Mouse (Mus musculus) forebrain, embryonic 16.5 days (tissue): ENCODE results near the gene Acox1. TPM values are rescaled to one million over a fixed set of nuclear protein-coding genes. Genes with fewer than 3 reads are reported as not detected.

Experiments used
- ATAC-seq: fragments of 200-750 bp; cut with Nextera tagmentation; 2 replicates; pipeline ENCODE4 v1.8.0; 2017; ENCODE audit warnings: mild to moderate bottlenecking, moderate library complexity
- H3K27ac ChIP-seq: fragments of 300-500 bp; sonication (generic); 2 replicates; pipeline ENCODE4 v1.5.1; 2014; ENCODE audit warnings: low read length, control low read depth
- H3K27me3 ChIP-seq: fragments of 300-500 bp; sonication (generic); replicated peaks from 2 replicates; pipeline ENCODE4 v1.6.1; 2014; ENCODE audit warnings: low read length; ENCODE audit not compliant: control insufficient read depth, insufficient read depth
- H3K36me3 ChIP-seq: fragments of 300-500 bp; sonication (generic); 2 replicates; pipeline ENCODE4 v1.6.1; 2014; ENCODE audit not compliant: control insufficient read depth, insufficient read depth
- H3K4me1 ChIP-seq: fragments of 300-500 bp; sonication (generic); replicated peaks from 2 replicates; pipeline ENCODE4 v1.6.1; 2014; ENCODE audit warnings: low read length; ENCODE audit not compliant: control insufficient read depth, insufficient read depth
- H3K4me2 ChIP-seq: fragments of 300-500 bp; sonication (generic); 2 replicates; pipeline ENCODE4 v1.6.1; 2014; ENCODE audit warnings: mild to moderate bottlenecking, low read length, control low read depth
- H3K4me3 ChIP-seq: fragments of 300-500 bp; sonication (generic); replicated peaks from 2 replicates; pipeline ENCODE4 v1.5.1; 2014; ENCODE audit warnings: mild to moderate bottlenecking, low read length, control low read depth
- H3K9ac ChIP-seq: fragments of 300-500 bp; sonication (generic); replicated peaks from 2 replicates; pipeline ENCODE4 v1.6.1; 2014; ENCODE audit warnings: low read depth, low read length, control low read depth
- H3K9me3 ChIP-seq: fragments of 300-500 bp; sonication (generic); 2 replicates; pipeline ENCODE4 v1.6.1; 2016; ENCODE audit warnings: low read length; ENCODE audit not compliant: control insufficient read depth
- WGBS: fragments of 180-500 bp; shearing (Covaris S2); extraction: QIAGEN DNeasy Blood & Tissue Kit; methylation state at CpG from one replicate; pipeline ENCODE4 v1.1.7; 2014; 5-methylcytosine and 5-hydroxymethylcytosine counted together
- polyA plus RNA-seq: library from polyadenylated mRNA; unstranded; fragments of >200 nt; fragmentation: Nextera tagmentation; extraction: Ambion mirVana; gene quantifications from 2 replicates; pipeline ENCODE4 v1.2.1, GENCODE M21; 2015

Acox1 gene
- polyA plus RNA-seq, 1 experiment from 2014 or later: 62.8 TPM

GRCm38 (mm10) chr11:116178411-116179121 lies 20.3 kb downstream of the Acox1 start:
- peaks cover 33% of the 10 kb centered on the region for H3K36me3 ChIP-seq
- no peaks in the 10 kb centered on the region for H3K9me3 ChIP-seq
- H3K4me3 ChIP-seq: no peak overlapping the region
- H3K9ac ChIP-seq: no peak overlapping the region
- H3K27me3 ChIP-seq: no peaks in the 10 kb centered on the region
- H3K4me2 ChIP-seq: no peak overlapping the region
- 86% methylated on average over 20 of the region's 20 CpGs for WGBS
- H3K27ac ChIP-seq: no peak overlapping the region
- H3K4me1 ChIP-seq: no peaks in the 10 kb centered on the region
- no peak for ATAC-seq

- no peak for ATAC-seq
- WGBS: 83% methylated on average over 7 of the region's 7 CpGs
- Histone ChIP-seq H3K9me3 (no peaks in the 10 kb centered on the region), H3K4me3 (no peak overlapping the region), H3K9ac (no peak overlapping the region), H3K4me1 (no peaks in the 10 kb centered on the region), H3K4me2 (no peak overlapping the region), H3K27me3 (no peaks in the 10 kb centered on the region), H3K27ac (no peak overlapping the region), H3K36me3 (peaks cover 52% of the 10 kb centered on the region)
Measured at GRCm38 (mm10) chr11:116176010-116176409, 22.8 kb downstream of the Acox1 start.

GRCm38 (mm10) chr11:116174775-116175448 lies 23.9 kb downstream of the Acox1 start:
- no peak overlapping the region for H3K4me3 ChIP-seq
- H3K27me3 ChIP-seq: no peaks in the 10 kb centered on the region
- H3K9me3 ChIP-seq: no peaks in the 10 kb centered on the region
- peaks cover 48% of the 10 kb centered on the region for H3K36me3 ChIP-seq
- ATAC-seq: no peak
- 94% methylated on average over 22 of the region's 22 CpGs for WGBS
- H3K27ac ChIP-seq: no peak overlapping the region
- H3K4me1 ChIP-seq: no peaks in the 10 kb centered on the region
- H3K4me2 ChIP-seq: no peak overlapping the region
- H3K9ac ChIP-seq: no peak overlapping the region

- no peak for ATAC-seq
- Histone ChIP-seq H3K9me3 (no peaks in the 10 kb centered on the region), H3K4me3 (no peak overlapping the region), H3K4me2 (no peak overlapping the region), H3K36me3 (peaks cover 32% of the 10 kb centered on the region), H3K27me3 (no peaks in the 10 kb centered on the region), H3K4me1 (peaks cover 7% of the 10 kb centered on the region), H3K27ac (peak overlapping the region; percentile 23; the same call in 1 of the 2 replicates), H3K9ac (no peak overlapping the region)
- 90% methylated on average over 2 of the region's 2 CpGs for WGBS
Measured at GRCm38 (mm10) chr11:116171959-116172358, 26.9 kb downstream of the Acox1 start.

- H3K4me3 ChIP-seq: no peak overlapping the region
- WGBS: 85% methylated on average over 5 of the region's 5 CpGs
- no peak overlapping the region for H3K9ac ChIP-seq
- H3K4me2 ChIP-seq: no peak overlapping the region
- no peak for ATAC-seq
- H3K27me3 ChIP-seq: no peaks in the 10 kb centered on the region
- H3K27ac ChIP-seq: no peak overlapping the region
- peaks cover 26% of the 10 kb centered on the region for H3K36me3 ChIP-seq
- H3K4me1 ChIP-seq: peaks cover 17% of the 10 kb centered on the region
- H3K9me3 ChIP-seq: no peaks in the 10 kb centered on the region
Measured at GRCm38 (mm10) chr11:116170003-116170800, 28.6 kb downstream of the Acox1 start.

GRCm38 (mm10) chr11:116169214-116169613 lies 29.6 kb downstream of the Acox1 start:
- 93% methylated on average over 3 of the region's 3 CpGs for WGBS
- Histone ChIP-seq H3K9me3 (no peaks in the 10 kb centered on the region), H3K4me2 (no peak overlapping the region), H3K27ac (no peak overlapping the region), H3K27me3 (no peaks in the 10 kb centered on the region), H3K4me1 (peaks cover 17% of the 10 kb centered on the region), H3K9ac (no peak overlapping the region), H3K36me3 (peaks cover 25% of the 10 kb centered on the region), H3K4me3 (no peak overlapping the region)
- ATAC-seq: no peak

- H3K4me3 ChIP-seq: peak within 1 kb of the TSS; percentile 95
- peak within 1 kb of the TSS; percentile 91 for H3K27ac ChIP-seq
- H3K4me2 ChIP-seq: peak within 1 kb of the TSS; percentile 84
- H3K27me3 ChIP-seq: no peaks in the 10 kb centered on the region
- no peaks in the 10 kb centered on the region for H3K9me3 ChIP-seq
- H3K9ac ChIP-seq: peak within 1 kb of the TSS; percentile 91
- peaks cover 18% of the 10 kb centered on the region for H3K36me3 ChIP-seq
- peaks cover 17% of the 10 kb centered on the region for H3K4me1 ChIP-seq
- peak; percentile 99 for ATAC-seq
- 0% methylated on average over 40 of the region's 40 CpGs for WGBS
Measured at GRCm38 (mm10) chr11:116167884-116168439, 30.9 kb downstream of the Acox1 start, which contains the start of gene Fbf1. Fbf1 (minus strand) TSS chr11:116168166.

- Histone ChIP-seq H3K27me3 (no peaks in the 10 kb centered on the region), H3K4me2 (peak overlapping the region; percentile 84), H3K36me3 (peaks cover 13% of the 10 kb centered on the region), H3K9ac (peak overlapping the region; percentile 91), H3K4me3 (peak overlapping the region; percentile 95), H3K27ac (peak overlapping the region; percentile 91), H3K9me3 (no peaks in the 10 kb centered on the region), H3K4me1 (peaks cover 19% of the 10 kb centered on the region)
- 12% methylated on average over 6 of the region's 6 CpGs for WGBS
- ATAC-seq: no peak
Measured at GRCm38 (mm10) chr11:116167232-116167631, 31.6 kb downstream of the Acox1 start.

GRCm38 (mm10) chr11:116163002-116163401 lies 35.8 kb downstream of the Acox1 start:
- H3K27ac ChIP-seq: no peak overlapping the region
- H3K4me1 ChIP-seq: peaks cover 19% of the 10 kb centered on the region
- no peak for ATAC-seq
- no peak overlapping the region for H3K4me2 ChIP-seq
- H3K9me3 ChIP-seq: no peaks in the 10 kb centered on the region
- H3K9ac ChIP-seq: no peak overlapping the region
- no peak overlapping the region for H3K4me3 ChIP-seq
- peaks cover 10% of the 10 kb centered on the region for H3K36me3 ChIP-seq
- no peaks in the 10 kb centered on the region for H3K27me3 ChIP-seq
- WGBS: 34% methylated on average over 9 of the region's 9 CpGs
